Mouse (Mus musculus) ovary, postnatal 36 days (tissue): ENCODE measurements around the gene Etv6.
A peak's percentile ranks its signal among the peaks of the same experiment; 100 is the strongest.

Source experiments
- DNase-seq: peaks from one replicate; pipeline ENCODE4 v3.0.0; 2022; ENCODE audit warnings: low spot score, mixed read lengths

Gene Etv6

GRCm38 (mm10) chr6:134078016-134078415, 42.5 kb downstream of the Etv6 start:
- DNase-seq, result no peak

GRCm38 (mm10) chr6:134079112-134079511, 43.6 kb downstream of the Etv6 start:
- no peak for DNase-seq

GRCm38 (mm10) chr6:134079563-134079962, 44.1 kb downstream of the Etv6 start:
- no peak for DNase-seq

GRCm38 (mm10) chr6:134080946-134081345, 45.4 kb downstream of the Etv6 start:
- DNase-seq, result no peak

- DNase-seq, result no peak
These were observed 46.9 kb downstream of the Etv6 start for GRCm38 (mm10) chr6:134082229-134082920.

- DNase-seq, result no peak
These were observed 47.9 kb downstream of the Etv6 start for GRCm38 (mm10) chr6:134083428-134083827.

- no peak for DNase-seq
These were observed 50.9 kb downstream of the Etv6 start for GRCm38 (mm10) chr6:134086351-134086750.

- DNase-seq, result no peak
These were observed 52.2 kb downstream of the Etv6 start for GRCm38 (mm10) chr6:134087709-134088108.

- DNase-seq, result peak; percentile 34
These were observed 54.3 kb downstream of the Etv6 start for GRCm38 (mm10) chr6:134089671-134090377.

GRCm38 (mm10) chr6:134090378-134090692, 54.8 kb downstream of the Etv6 start:
- no peak for DNase-seq

GRCm38 (mm10) chr6:134090875-134091274, 55.4 kb downstream of the Etv6 start:
- peak; percentile 21 for DNase-seq

- peak; percentile 20 for DNase-seq
These were observed 55.9 kb downstream of the Etv6 start for GRCm38 (mm10) chr6:134091398-134091801.

GRCm38 (mm10) chr6:134094066-134094465, 58.6 kb downstream of the Etv6 start:
- peak; percentile 77 for DNase-seq

- DNase-seq, result no peak
These were observed 59.1 kb downstream of the Etv6 start for GRCm38 (mm10) chr6:134094620-134095019.

GRCm38 (mm10) chr6:134095582-134095981, 60.1 kb downstream of the Etv6 start:
- no peak for DNase-seq

- DNase-seq, result no peak
These were observed 64.7 kb downstream of the Etv6 start for GRCm38 (mm10) chr6:134099976-134100743.

GRCm38 (mm10) chr6:134102396-134102795, 66.9 kb downstream of the Etv6 start:
- no peak for DNase-seq

- no peak for DNase-seq
These were observed 68.0 kb downstream of the Etv6 start for GRCm38 (mm10) chr6:134103519-134103918.

- DNase-seq, result no peak
These were observed 70.2 kb downstream of the Etv6 start for GRCm38 (mm10) chr6:134105514-134106201.

- DNase-seq, result no peak
These were observed 72.2 kb downstream of the Etv6 start for GRCm38 (mm10) chr6:134107696-134108095.

GRCm38 (mm10) chr6:134109675-134110074, 74.2 kb downstream of the Etv6 start:
- DNase-seq, result no peak

GRCm38 (mm10) chr6:134110206-134110605, 74.7 kb downstream of the Etv6 start:
- no peak for DNase-seq
